Mouse (Mus musculus): ENCODE measurements around the gene Rchy1. TPM values are rescaled to one million over a fixed set of nuclear protein-coding genes. Genes with fewer than 3 reads are reported as not detected.

Rchy1 gene
- total and polyA plus RNA-seq, 3 experiments = 24.8 to 74.4 (median 26.9) TPM

DNA sequence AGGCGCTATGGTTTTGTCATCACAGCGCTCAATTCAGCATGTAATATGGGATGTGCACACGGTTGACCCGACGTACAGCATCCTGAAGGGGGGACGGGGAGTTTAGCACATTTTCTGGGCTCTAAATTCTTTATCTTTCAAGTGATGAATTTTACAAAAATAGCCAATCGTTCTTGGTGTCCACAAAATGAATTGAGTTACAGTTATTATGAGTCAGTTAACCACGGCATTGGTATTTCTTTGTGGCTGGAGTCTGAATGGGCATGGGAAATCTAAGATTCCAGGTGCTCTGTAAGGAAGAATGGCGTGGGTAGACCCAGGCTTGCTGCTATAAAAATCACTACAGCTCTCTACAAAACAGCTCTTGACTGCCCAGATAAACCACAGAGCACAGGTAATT lies 26.4 kb upstream of the Rchy1 start:
- Histone ChIP-seq H3K27me3 (ENCODE audit: control insufficient read depth in 1 of 2, insufficient read depth in 2 of 2, low read length in 2 of 2) (no peaks in the 10 kb centered on the region), H3K4me1 (ENCODE audit: control insufficient read depth in 1 of 2, insufficient read depth in 2 of 2, low read length in 2 of 2) (peaks cover 4 to 18% of the 10 kb centered on the region in 2 experiments; a peak in 3 of 4 replicates), H3K27ac (ENCODE audit: control insufficient read depth, low read depth, low read length) (no peak overlapping the region)

DNA sequence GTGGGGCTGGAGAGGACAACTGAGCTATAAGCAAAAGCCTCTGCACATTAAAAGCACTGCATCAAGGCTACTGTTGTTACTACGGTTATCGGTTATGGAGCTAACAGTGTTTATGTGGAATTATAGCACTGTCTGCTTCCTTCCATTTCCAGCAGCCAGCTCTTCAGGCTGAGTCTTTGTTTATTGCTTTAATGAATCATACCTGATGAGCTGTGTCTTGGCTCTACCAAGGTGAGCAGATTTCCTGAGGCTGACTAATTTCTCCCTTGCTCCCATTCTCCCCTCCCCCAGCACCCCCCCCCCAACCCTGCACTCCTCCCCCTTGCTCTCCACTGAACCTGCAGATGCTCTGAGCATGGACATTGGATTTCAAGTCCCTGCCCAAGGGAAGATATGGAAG lies 24.9 kb upstream of the Rchy1 start:
- H3K4me1 ChIP-seq (ENCODE audit: control insufficient read depth in 1 of 2, insufficient read depth in 2 of 2, low read length in 2 of 2) = peaks cover 2 to 15% of the 10 kb centered on the region in 2 experiments; a peak in 2 of 4 replicates
- no peak for DNase-seq (ENCODE audit: low read depth, low spot score)

More for the DNA sequence above, 26.4 kb upstream of the Rchy1 start:
- H3K9me3 ChIP-seq (replicated peaks; ENCODE audit: insufficient read depth, low read length) = no peaks in the 10 kb centered on the region
- H3K4me3 ChIP-seq (ENCODE audit: control insufficient read depth in 1 of 2, insufficient read depth in 1 of 2, low read depth in 2 of 2, low read length in 2 of 2) = no peak overlapping the region
- H3K9ac ChIP-seq (ENCODE audit: control insufficient read depth, low read depth, low read length, poor library complexity, severe bottlenecking) = no peak overlapping the region
- H3K36me3 ChIP-seq (ENCODE audit: control insufficient read depth in 1 of 2, insufficient read depth in 2 of 2, low read length in 2 of 2) = peaks cover 0 to 15% of the 10 kb centered on the region in 2 experiments; a peak in 2 of 4 replicates
- no peak for TF ChIP-seq E2F4 (IDR thresholded peaks at IDR 0.05; ENCODE audit: borderline replicate concordance, low read depth, low read length)
- TF ChIP-seq ZKSCAN1 (IDR thresholded peaks at IDR 0.05; ENCODE audit: low read depth, low read length) = no peak
- TF ChIP-seq MAX (IDR thresholded peaks at IDR 0.05; ENCODE audit: low read length) = no peak
- no peak for TF ChIP-seq POLR2AphosphoS5 (IDR thresholded peaks at IDR 0.05; ENCODE audit: borderline replicate concordance, low read depth, low read length)
- no peak for TF ChIP-seq JUND (IDR thresholded peaks at IDR 0.05; ENCODE audit: low read depth, low read length)
- TF ChIP-seq KAT2A (conservative IDR thresholded peaks at IDR 0.05; ENCODE audit: low read depth, low read length) = no peak
- TF ChIP-seq UBTF (IDR thresholded peaks at IDR 0.05; ENCODE audit: borderline replicate concordance, insufficient read depth, low read depth, low read length) = no peak
- no peak for TF ChIP-seq MYB (IDR thresholded peaks at IDR 0.05; ENCODE audit: low read depth, low read length)
- no peak for TF ChIP-seq GABPA (IDR thresholded peaks at IDR 0.05; ENCODE audit: low read depth, low read length)
- TF ChIP-seq ZMIZ1 (IDR thresholded peaks at IDR 0.05; ENCODE audit: low read depth, low read length) = no peak
- no peak for TF ChIP-seq CTCF (IDR thresholded peaks at IDR 0.05 in 2 of 3, conservative IDR thresholded peaks at IDR 0.05 in 1 of 3; ENCODE audit: control insufficient read depth in 1 of 3, insufficient read depth in 1 of 3, low read depth in 2 of 3, low read length in 3 of 3, poor library complexity in 1 of 3, severe bottlenecking in 1 of 3)
- no peak for TF ChIP-seq MAZ (IDR thresholded peaks at IDR 0.05; ENCODE audit: low read depth, low read length)
- H3K79me2 ChIP-seq (ENCODE audit: control insufficient read depth, insufficient read depth, low read length, poor library complexity) = no peaks in the 10 kb centered on the region
- no peak for DNase-seq (ENCODE audit: low read depth, low spot score)

More for the DNA sequence above, 24.9 kb upstream of the Rchy1 start:
- Histone ChIP-seq H3K36me3 (ENCODE audit: control insufficient read depth in 1 of 2, insufficient read depth in 2 of 2, low read length in 2 of 2) (peaks cover 0 to 11% of the 10 kb centered on the region in 2 experiments; a peak in 2 of 4 replicates), H3K9ac (ENCODE audit: control insufficient read depth, low read depth, low read length, poor library complexity, severe bottlenecking) (no peak overlapping the region), H3K9me3 (replicated peaks; ENCODE audit: insufficient read depth, low read length) (no peaks in the 10 kb centered on the region), H3K27ac (ENCODE audit: control insufficient read depth, low read depth, low read length) (no peak overlapping the region), H3K27me3 (ENCODE audit: control insufficient read depth in 1 of 2, insufficient read depth in 2 of 2, low read length in 2 of 2) (no peaks in the 10 kb centered on the region), H3K79me2 (ENCODE audit: control insufficient read depth, insufficient read depth, low read length, poor library complexity) (no peaks in the 10 kb centered on the region), H3K4me3 (ENCODE audit: control insufficient read depth in 1 of 2, insufficient read depth in 1 of 2, low read depth in 2 of 2, low read length in 2 of 2) (no peak overlapping the region)
- TF ChIP-seq GABPA (IDR thresholded peaks at IDR 0.05; ENCODE audit: low read depth, low read length) = no peak
- TF ChIP-seq CTCF (IDR thresholded peaks at IDR 0.05 in 2 of 3, conservative IDR thresholded peaks at IDR 0.05 in 1 of 3; ENCODE audit: control insufficient read depth in 1 of 3, insufficient read depth in 1 of 3, low read depth in 2 of 3, low read length in 3 of 3, poor library complexity in 1 of 3, severe bottlenecking in 1 of 3) = no peak
- no peak for TF ChIP-seq MXI1 (IDR thresholded peaks at IDR 0.05; ENCODE audit: low read depth, low read length)
- no peak for TF ChIP-seq BHLHE40 (IDR thresholded peaks at IDR 0.05; ENCODE audit: borderline replicate concordance, low read depth, low read length)
- TF ChIP-seq TAL1 (IDR thresholded peaks at IDR 0.05; ENCODE audit: low read length) = no peak
- no peak for TF ChIP-seq MYC (IDR thresholded peaks at IDR 0.05; ENCODE audit: low read depth, low read length)
- TF ChIP-seq POLR2AphosphoS2 (IDR thresholded peaks at IDR 0.05; ENCODE audit: low read length) = no peak
- no peak for TF ChIP-seq POLR2A (IDR thresholded peaks at IDR 0.05; ENCODE audit: control insufficient read depth in 1 of 2, insufficient read depth in 1 of 2, low read depth in 1 of 2, low read length in 2 of 2, poor library complexity in 1 of 2)
- TF ChIP-seq POLR2AphosphoS5 (IDR thresholded peaks at IDR 0.05; ENCODE audit: borderline replicate concordance, low read depth, low read length) = no peak
- TF ChIP-seq TCF12 (IDR thresholded peaks at IDR 0.05; ENCODE audit: low read depth, low read length) = no peak
- no peak for TF ChIP-seq EP300 (IDR thresholded peaks at IDR 0.05; ENCODE audit: low read depth in 1 of 2, low read length in 2 of 2)
- no peak for TF ChIP-seq MAFK (IDR thresholded peaks at IDR 0.05; ENCODE audit: borderline replicate concordance, low read depth, low read length)
- no peak for TF ChIP-seq USF2 (IDR thresholded peaks at IDR 0.05; ENCODE audit: borderline replicate concordance in 1 of 2, insufficient read depth in 1 of 2, low read depth in 1 of 2, low read length in 2 of 2)
- no peak for TF ChIP-seq CHD2 (IDR thresholded peaks at IDR 0.05; ENCODE audit: low read length)
- no peak for TF ChIP-seq UBTF (IDR thresholded peaks at IDR 0.05; ENCODE audit: borderline replicate concordance, insufficient read depth, low read depth, low read length)
- no peak for TF ChIP-seq ELF1 (IDR thresholded peaks at IDR 0.05; ENCODE audit: low read depth, low read length)

Data from MEL (cell line).